Mouse (Mus musculus) testis, adult 2 months (tissue): ENCODE measurements around the gene Asic3. TPM values are rescaled to one million over a fixed set of nuclear protein-coding genes. Genes with fewer than 3 reads are reported as not detected.

Source experiments
- H3K27ac ChIP-seq: fragments of 200-500 bp; 2 replicates; pipeline ENCODE4 v1.5.1; 2012; ENCODE audit warnings: low read depth, low read length; ENCODE audit not compliant: control insufficient read depth, insufficient read depth
- H3K27me3 ChIP-seq: fragments of 200-500 bp; 2 replicates; pipeline ENCODE4 v1.6.1; 2012; ENCODE audit warnings: mild to moderate bottlenecking, low read length, moderate library complexity; ENCODE audit not compliant: control insufficient read depth, insufficient read depth
- H3K36me3 ChIP-seq: fragments of 200-500 bp; 2 replicates; pipeline ENCODE4 v1.6.1; 2012; ENCODE audit warnings: mild to moderate bottlenecking, low read length; ENCODE audit not compliant: control insufficient read depth, insufficient read depth
- H3K4me1 ChIP-seq: fragments of 200-500 bp; 2 replicates; pipeline ENCODE4 v1.6.1; 2012; ENCODE audit warnings: low read length; ENCODE audit not compliant: control insufficient read depth, insufficient read depth
- H3K4me3 ChIP-seq: fragments of 200-500 bp; 2 replicates; pipeline ENCODE4 v1.5.1; 2012; ENCODE audit warnings: low read depth, mild to moderate bottlenecking, low read length, moderate library complexity, mixed read lengths; ENCODE audit not compliant: control insufficient read depth
- CTCF ChIP-seq: fragments of 200-500 bp; IDR thresholded peaks from 2 replicates; pipeline ENCODE4 v1.5.1; 2012; ENCODE audit warnings: low read depth, mild to moderate bottlenecking, inconsistent platforms, low read length, moderate library complexity; ENCODE audit not compliant: control insufficient read depth, insufficient read depth, insufficient replicate concordance
- POLR2A ChIP-seq: fragments of 200-500 bp; IDR thresholded peaks from 2 replicates; pipeline ENCODE4 v1.6.1; 2012; ENCODE audit warnings: low read depth, mild to moderate bottlenecking, inconsistent platforms, low read length, moderate library complexity; ENCODE audit not compliant: control insufficient read depth
- polyA plus RNA-seq: library from polyadenylated mRNA; depleted of rRNA; stranded (reverse); fragments of >200 nt; gene quantifications from 2 replicates; pipeline ENCODE4 v1.2.3, GENCODE M21; 2012

The Asic3 gene
- polyA plus RNA-seq, 1 experiment, result 1.7 TPM

DNA sequence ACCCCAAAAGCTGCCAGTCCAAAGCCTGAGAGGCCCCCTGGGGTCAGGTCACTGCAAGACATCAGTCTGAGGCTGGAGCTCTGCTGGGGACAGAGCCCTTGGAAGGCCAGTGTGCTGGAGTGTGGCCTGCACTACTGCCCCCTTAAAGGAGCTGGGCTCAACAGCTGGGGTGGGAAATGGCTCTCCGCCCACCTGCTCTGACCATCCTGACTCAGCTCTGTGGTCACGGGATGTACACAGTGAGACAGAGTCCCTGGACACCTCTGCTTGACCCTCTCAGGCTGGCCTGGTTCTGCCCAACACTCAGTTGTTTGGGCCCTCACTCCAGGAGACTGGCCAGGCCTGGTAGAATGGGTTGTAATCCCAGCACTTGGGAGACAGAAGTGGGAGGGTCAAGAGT lies 3.7 kb upstream of the Asic3 start:
- Histone ChIP-seq H3K4me1 (0 out of 2 replicates have a peak, but pooled peaks cover 2% of the 10 kb centered on the region), H3K36me3 (no peaks in the 10 kb centered on the region; the same call in 1 of the 2 replicates), H3K27me3 (no peaks in the 10 kb centered on the region), H3K27ac (no peak overlapping the region), H3K4me3 (no peak overlapping the region)
- no peak for TF ChIP-seq CTCF

- TF ChIP-seq CTCF (no peak), POLR2A (no peak)
- H3K27me3 ChIP-seq, result no peaks in the 10 kb centered on the region
- H3K4me1 ChIP-seq, result 0 out of 2 replicates have a peak, but pooled peaks cover 2% of the 10 kb centered on the region
- no peak overlapping the region for H3K27ac ChIP-seq
- no peaks in the 10 kb centered on the region; the same call in 1 of the 2 replicates for H3K36me3 ChIP-seq
- H3K4me3 ChIP-seq, result no peak overlapping the region
Measured at GRCm38 (mm10) chr5:24412063-24412462, 1.1 kb upstream of the Asic3 start.

DNA sequence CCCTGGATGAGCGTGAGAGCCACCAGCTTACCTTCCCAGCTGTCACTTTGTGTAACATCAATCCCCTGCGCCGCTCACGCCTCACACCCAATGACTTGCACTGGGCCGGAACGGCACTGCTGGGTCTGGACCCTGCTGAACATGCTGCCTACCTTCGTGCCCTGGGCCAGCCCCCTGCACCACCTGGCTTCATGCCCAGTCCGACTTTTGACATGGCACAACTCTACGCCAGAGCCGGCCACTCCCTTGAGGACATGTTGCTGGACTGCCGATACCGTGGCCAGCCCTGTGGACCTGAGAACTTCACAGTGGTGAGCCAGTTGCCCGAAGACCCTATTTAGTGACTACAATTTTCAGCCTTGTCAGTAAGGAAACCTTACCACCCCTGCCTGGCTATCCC lies 746 bp downstream of the Asic3 start:
- H3K27ac ChIP-seq, result no peak overlapping the region
- TF ChIP-seq CTCF, result no peak
- 0 out of 2 replicates have a peak, but pooled peaks have one; percentile 20 for TF ChIP-seq POLR2A
- no peaks in the 10 kb centered on the region; the same call in 1 of the 2 replicates for H3K36me3 ChIP-seq
- 0 out of 2 replicates have a peak, but pooled peaks cover 2% of the 10 kb centered on the region for H3K4me1 ChIP-seq
- no peak overlapping the region for H3K4me3 ChIP-seq
- no peaks in the 10 kb centered on the region for H3K27me3 ChIP-seq

- Histone ChIP-seq H3K36me3 (no peaks in the 10 kb centered on the region), H3K27ac (no peak overlapping the region), H3K4me1 (0 out of 2 replicates have a peak, but pooled peaks cover 2% of the 10 kb centered on the region), H3K4me3 (no peak overlapping the region), H3K27me3 (no peaks in the 10 kb centered on the region)
- TF ChIP-seq POLR2A (peak; percentile 18; the same call in 1 of the 2 replicates), CTCF (peak; percentile 21; the same call in 1 of the 2 replicates)
Measured at GRCm38 (mm10) chr5:24416222-24416736, 3.1 kb downstream of the Asic3 start.

DNA sequence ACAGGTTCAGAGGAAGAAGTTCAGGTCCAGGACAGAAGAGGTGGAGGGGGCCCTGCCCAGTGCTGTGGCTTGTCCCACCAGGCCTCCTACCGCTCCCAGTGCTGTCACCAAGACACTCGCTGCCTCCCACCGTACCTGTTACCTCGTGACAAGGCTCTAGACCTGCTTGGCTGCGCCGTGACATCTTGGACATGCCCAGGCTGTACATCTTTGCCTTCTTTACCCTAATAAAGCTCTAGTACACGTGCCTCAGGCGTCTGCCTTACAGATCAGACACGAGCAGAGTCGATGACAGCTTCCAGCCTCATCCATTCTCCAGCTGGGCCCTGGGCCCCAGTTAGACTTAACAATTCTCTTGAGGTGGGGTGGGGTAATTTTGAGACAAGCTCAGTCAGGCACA lies 4.4 kb downstream of the Asic3 start:
- Histone ChIP-seq H3K36me3 (no peaks in the 10 kb centered on the region), H3K27me3 (no peaks in the 10 kb centered on the region), H3K27ac (no peak overlapping the region), H3K4me3 (no peak overlapping the region), H3K4me1 (0 out of 2 replicates have a peak, but pooled peaks cover 2% of the 10 kb centered on the region)
- no peak for TF ChIP-seq CTCF
- no peak for TF ChIP-seq POLR2A

DNA sequence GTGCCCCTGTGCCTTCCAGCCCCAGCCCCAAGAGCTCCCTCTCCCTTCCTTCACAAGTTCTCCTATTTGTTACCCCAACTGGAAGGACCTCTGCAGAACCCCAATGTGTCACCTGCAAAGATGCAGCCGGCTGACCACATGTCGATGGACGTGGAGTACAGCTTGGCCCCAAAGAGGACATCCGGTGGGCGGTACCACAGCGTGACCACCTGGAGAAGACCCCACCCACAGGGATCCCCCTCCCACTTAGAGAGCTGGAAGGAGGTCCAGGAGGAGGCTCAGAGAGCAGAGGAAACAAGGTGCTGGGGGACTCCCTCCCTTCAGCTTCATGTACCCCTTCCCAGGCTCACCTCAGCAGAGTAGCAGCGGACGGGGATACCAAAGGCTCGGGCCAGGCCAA lies 7.2 kb downstream of the Asic3 start:
- H3K27me3 ChIP-seq, result no peaks in the 10 kb centered on the region
- TF ChIP-seq POLR2A (no peak), CTCF (no peak)
- H3K4me1 ChIP-seq, result peaks cover 13% of the 10 kb centered on the region

GRCm38 (mm10) chr5:24423129-24424003 lies 10.2 kb downstream of the Asic3 start, which contains the start of the genes Cdk5 and Slc4a2:
TSS of gene Cdk5 (minus strand) at chr5:24423530.
TSS of gene Slc4a2 (plus strand) at chr5:24423837.
- Histone ChIP-seq H3K4me1 (peaks cover 22% of the 10 kb centered on the region), H3K36me3 (no peaks in the 10 kb centered on the region), H3K4me3 (peak within 1 kb of the TSS; percentile 92), H3K27ac (peak within 1 kb of the TSS; percentile 95), H3K27me3 (no peaks in the 10 kb centered on the region)
- TF ChIP-seq CTCF, result no peak
- TF ChIP-seq POLR2A, result peak; percentile 56

More for the DNA sequence above, 7.2 kb downstream of the Asic3 start:
- no peak overlapping the region for H3K4me3 ChIP-seq
- no peaks in the 10 kb centered on the region for H3K36me3 ChIP-seq
- H3K27ac ChIP-seq, result no peak overlapping the region
